Mouse (Mus musculus): ENCODE measurements around the gene Crmp1.

DNA sequence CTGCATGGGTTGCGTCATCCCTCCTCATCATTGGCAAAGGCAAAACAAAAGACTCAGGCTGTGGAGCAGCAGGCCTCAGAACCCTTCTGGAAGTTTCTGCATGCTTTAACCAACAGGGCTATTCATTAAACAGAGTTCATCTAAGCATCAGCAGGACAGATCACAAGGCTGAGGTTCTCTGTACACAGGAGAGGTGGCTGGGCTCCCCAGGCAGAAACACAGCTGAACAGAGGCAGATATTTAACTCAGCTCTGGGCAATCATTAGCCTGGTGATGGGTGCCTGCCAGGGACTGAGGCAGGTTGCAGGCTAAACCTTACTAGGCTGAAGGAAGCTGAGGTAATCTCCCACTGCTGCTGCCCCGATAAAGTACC, 89.4 kb downstream of the Crmp1 start:
- no peak for TF ChIP-seq CTCF (IDR thresholded peaks at IDR 0.05 in 2 of 3, conservative IDR thresholded peaks at IDR 0.05 in 1 of 3; ENCODE audit: control insufficient read depth in 1 of 3, insufficient read depth in 1 of 3, low read depth in 2 of 3, low read length in 3 of 3, poor library complexity in 1 of 3, severe bottlenecking in 1 of 3)
- TF ChIP-seq POLR2AphosphoS2 (IDR thresholded peaks at IDR 0.05; ENCODE audit: low read length) = no peak
- TF ChIP-seq POLR2A (IDR thresholded peaks at IDR 0.05; ENCODE audit: control insufficient read depth in 1 of 2, insufficient read depth in 1 of 2, low read depth in 1 of 2, low read length in 2 of 2, poor library complexity in 1 of 2) = no peak
- TF ChIP-seq EP300 (IDR thresholded peaks at IDR 0.05; ENCODE audit: low read depth in 1 of 2, low read length in 2 of 2) = no peak
- TF ChIP-seq MXI1 (IDR thresholded peaks at IDR 0.05; ENCODE audit: low read depth, low read length) = no peak

Data from MEL (cell line).